Mouse (Mus musculus): ENCODE data around the gene Dbndd2. TPM values are rescaled to one million over a fixed set of nuclear protein-coding genes. Genes with fewer than 3 reads are reported as not detected.
A peak's percentile ranks its signal among the peaks of the same experiment; 100 is the strongest.

The Dbndd2 gene
- total and polyA plus RNA-seq, 2 experiments from 2014 or later = 16.9 to 22.3 TPM

DNA sequence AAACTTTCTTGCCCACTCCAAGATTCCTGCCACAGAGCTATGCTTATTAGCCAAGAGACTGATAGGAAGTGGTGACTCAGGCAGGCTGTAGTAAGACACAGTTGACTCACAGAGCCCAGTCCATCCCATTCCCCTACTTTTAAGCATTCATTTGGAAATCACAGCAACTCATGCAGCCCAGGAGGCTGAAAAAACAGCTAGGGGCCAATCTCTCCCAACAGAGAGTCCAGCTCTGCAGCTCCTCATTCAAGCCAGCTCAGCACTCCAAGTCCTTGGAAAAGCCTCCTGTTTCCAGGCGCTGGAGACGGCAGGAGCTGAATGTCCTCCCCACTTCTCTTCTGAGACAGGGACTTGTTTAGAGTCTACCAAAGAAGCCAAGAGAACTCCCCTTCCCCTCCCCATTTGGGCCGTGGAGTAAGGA lies 46.9 kb upstream of the Dbndd2 start:
- Histone ChIP-seq H3K9ac (replicated peaks; ENCODE audit: low read depth, low read length) (no peak overlapping the region), H3K9me3 (replicated peaks; ENCODE audit: control insufficient read depth, low read length) (no peaks in the 10 kb centered on the region), H3K4me3 (ENCODE audit: low read depth, low read length) (no peak overlapping the region), H3K27me3 (ENCODE audit: control insufficient read depth, insufficient read depth, low read length) (peaks cover 21% of the 10 kb centered on the region), H3K27ac (ENCODE audit: low read depth) (no peak overlapping the region), H3K4me2 (ENCODE audit: low read depth, low read length) (no peak overlapping the region), H3K36me3 (replicated peaks; ENCODE audit: control insufficient read depth, insufficient read depth, low read length) (no peaks in the 10 kb centered on the region), H3K4me1 (ENCODE audit: control insufficient read depth, insufficient read depth) (peaks cover 37% of the 10 kb centered on the region)
- TF ChIP-seq EP300 (IDR thresholded peaks at IDR 0.05; ENCODE audit: low read depth) = no peak
- no peak for TF ChIP-seq CTCF (IDR thresholded peaks at IDR 0.05; ENCODE audit: low read depth)
- WGBS = 52% methylated on average over 3 of the region's 3 CpGs
- DNase-seq (ENCODE audit: low spot score) (no peak), ATAC-seq (ENCODE audit: insufficient read depth, low read depth) (no peak)

GRCm38 (mm10) chr2:164440314-164440713 lies 45.6 kb upstream of the Dbndd2 start:
- TF ChIP-seq CTCF (IDR thresholded peaks at IDR 0.05; ENCODE audit: low read depth) (no peak), EP300 (IDR thresholded peaks at IDR 0.05; ENCODE audit: low read depth) (no peak)
- Histone ChIP-seq H3K36me3 (replicated peaks; ENCODE audit: control insufficient read depth, insufficient read depth, low read length) (no peaks in the 10 kb centered on the region), H3K4me2 (ENCODE audit: low read depth, low read length) (no peak overlapping the region), H3K27me3 (ENCODE audit: control insufficient read depth, insufficient read depth, low read length) (peaks cover 26% of the 10 kb centered on the region), H3K4me3 (ENCODE audit: low read depth, low read length) (no peak overlapping the region), H3K4me1 (ENCODE audit: control insufficient read depth, insufficient read depth) (peaks cover 34% of the 10 kb centered on the region), H3K9me3 (replicated peaks; ENCODE audit: control insufficient read depth, low read length) (no peaks in the 10 kb centered on the region), H3K27ac (ENCODE audit: low read depth) (no peak overlapping the region), H3K9ac (replicated peaks; ENCODE audit: low read depth, low read length) (no peak overlapping the region)
- 80% methylated on average over 5 of the region's 5 CpGs for WGBS
- DNase-seq (ENCODE audit: low spot score) (no peak), ATAC-seq (ENCODE audit: insufficient read depth, low read depth) (no peak)

DNA sequence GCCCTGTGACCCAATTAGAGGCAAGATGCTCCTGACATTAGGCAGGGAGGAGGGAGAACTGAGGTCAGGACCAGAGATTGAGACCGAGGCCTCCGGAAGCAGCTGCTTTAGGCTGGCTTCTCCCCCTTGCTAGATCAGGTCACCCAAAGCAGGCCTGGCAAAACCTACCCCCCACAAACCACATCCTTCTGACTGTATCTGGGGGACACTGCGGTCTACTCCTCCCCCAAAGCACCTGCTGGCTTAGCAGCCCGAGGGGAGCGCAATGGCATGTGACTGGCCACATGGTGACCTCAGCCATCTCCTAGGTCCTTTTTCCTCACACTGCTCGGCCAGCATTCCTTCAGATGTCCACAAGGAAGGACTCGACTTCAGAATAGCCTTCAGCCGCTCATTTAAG lies 44.8 kb upstream of the Dbndd2 start:
- Histone ChIP-seq H3K27me3 (ENCODE audit: control insufficient read depth, insufficient read depth, low read length) (peaks cover 29% of the 10 kb centered on the region), H3K27ac (ENCODE audit: low read depth) (no peak overlapping the region), H3K4me2 (ENCODE audit: low read depth, low read length) (peak overlapping the region; percentile 87), H3K4me1 (ENCODE audit: control insufficient read depth, insufficient read depth) (peaks cover 26% of the 10 kb centered on the region), H3K9ac (replicated peaks; ENCODE audit: low read depth, low read length) (peak overlapping the region; percentile 0; the same call in 1 of the 2 replicates), H3K36me3 (replicated peaks; ENCODE audit: control insufficient read depth, insufficient read depth, low read length) (no peaks in the 10 kb centered on the region), H3K4me3 (ENCODE audit: low read depth, low read length) (no peak overlapping the region; the same call in 1 of the 2 replicates), H3K9me3 (replicated peaks; ENCODE audit: control insufficient read depth, low read length) (no peaks in the 10 kb centered on the region)
- ATAC-seq (ENCODE audit: insufficient read depth, low read depth) (no peak), DNase-seq (ENCODE audit: low spot score) (no peak)
- TF ChIP-seq CTCF (IDR thresholded peaks at IDR 0.05; ENCODE audit: low read depth) = no peak
- TF ChIP-seq EP300 (IDR thresholded peaks at IDR 0.05; ENCODE audit: low read depth) = no peak
- 56% methylated on average over 8 of the region's 8 CpGs for WGBS

- ATAC-seq (ENCODE audit: insufficient read depth, low read depth) = no peak
- no peak for DNase-seq (ENCODE audit: low spot score)
- Histone ChIP-seq H3K36me3 (replicated peaks; ENCODE audit: control insufficient read depth, insufficient read depth, low read length) (no peaks in the 10 kb centered on the region), H3K4me2 (ENCODE audit: low read depth, low read length) (peak overlapping the region; percentile 87), H3K4me3 (ENCODE audit: low read depth, low read length) (peak overlapping the region; percentile 68), H3K9ac (replicated peaks; ENCODE audit: low read depth, low read length) (peak overlapping the region; percentile 67), H3K9me3 (replicated peaks; ENCODE audit: control insufficient read depth, low read length) (no peaks in the 10 kb centered on the region), H3K4me1 (ENCODE audit: control insufficient read depth, insufficient read depth) (peaks cover 21% of the 10 kb centered on the region; the same call in 1 of the 2 replicates), H3K27me3 (ENCODE audit: control insufficient read depth, insufficient read depth, low read length) (peaks cover 30% of the 10 kb centered on the region), H3K27ac (ENCODE audit: low read depth) (no peak overlapping the region)
- 42% methylated on average over 7 of the region's 7 CpGs for WGBS
- no peak for TF ChIP-seq CTCF (IDR thresholded peaks at IDR 0.05; ENCODE audit: low read depth)
- no peak for TF ChIP-seq EP300 (IDR thresholded peaks at IDR 0.05; ENCODE audit: low read depth)
These were observed 44.2 kb upstream of the Dbndd2 start for GRCm38 (mm10) chr2:164441731-164442130.

- Histone ChIP-seq H3K4me1 (ENCODE audit: control insufficient read depth, insufficient read depth) (peaks cover 18% of the 10 kb centered on the region; the same call in 1 of the 2 replicates), H3K27ac (ENCODE audit: low read depth) (peak overlapping the region; percentile 78), H3K4me2 (ENCODE audit: low read depth, low read length) (peak overlapping the region; percentile 87), H3K9ac (replicated peaks; ENCODE audit: low read depth, low read length) (peak overlapping the region; percentile 67), H3K36me3 (replicated peaks; ENCODE audit: control insufficient read depth, insufficient read depth, low read length) (no peaks in the 10 kb centered on the region), H3K27me3 (ENCODE audit: control insufficient read depth, insufficient read depth, low read length) (peaks cover 37% of the 10 kb centered on the region), H3K4me3 (ENCODE audit: low read depth, low read length) (peak overlapping the region; percentile 68), H3K9me3 (replicated peaks; ENCODE audit: control insufficient read depth, low read length) (no peaks in the 10 kb centered on the region)
- WGBS = 6% methylated on average over 29 of the region's 29 CpGs
- ATAC-seq (ENCODE audit: insufficient read depth, low read depth) (peak; percentile 58), DNase-seq (ENCODE audit: low spot score) (no peak)
- TF ChIP-seq EP300 (IDR thresholded peaks at IDR 0.05; ENCODE audit: low read depth) (no peak), CTCF (IDR thresholded peaks at IDR 0.05; ENCODE audit: low read depth) (no peak)
These were observed 43.4 kb upstream of the Dbndd2 start for GRCm38 (mm10) chr2:164442315-164443050.
